Mouse (Mus musculus) ovary, postnatal 10 days (tissue): ENCODE measurements around the gene Idh3a.
"Not testable (repeated sequence)": the region's sequence is repeated elsewhere in the genome, so short reads cannot be mapped to it uniquely, and the experiment has no call there.

Experiments
- DNase-seq: peaks from one replicate; pipeline ENCODE4 v3.0.0; 2022; ENCODE audit warnings: low spot score

Gene Idh3a

DNA sequence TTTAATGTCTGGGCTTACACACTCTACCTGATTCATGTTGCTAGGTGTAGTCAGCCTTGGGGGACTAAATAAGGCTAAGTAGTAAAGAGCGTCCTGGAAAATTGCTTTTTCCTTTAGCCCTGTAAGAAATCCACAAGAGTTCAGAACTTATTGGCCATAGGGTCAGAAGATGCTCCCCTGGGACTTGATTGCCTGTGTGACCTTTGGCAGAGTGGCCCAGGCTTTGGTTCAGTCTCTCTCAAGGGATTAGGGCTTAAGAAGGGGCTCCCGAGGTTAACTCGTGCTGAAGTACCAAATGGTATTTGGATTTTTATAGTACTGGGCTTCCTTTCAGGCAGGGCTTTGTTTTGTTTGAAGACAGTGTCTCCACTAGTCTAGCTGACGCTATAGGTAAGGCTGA, 1.7 kb downstream of the Idh3a start:
- DNase-seq = no peak

DNA sequence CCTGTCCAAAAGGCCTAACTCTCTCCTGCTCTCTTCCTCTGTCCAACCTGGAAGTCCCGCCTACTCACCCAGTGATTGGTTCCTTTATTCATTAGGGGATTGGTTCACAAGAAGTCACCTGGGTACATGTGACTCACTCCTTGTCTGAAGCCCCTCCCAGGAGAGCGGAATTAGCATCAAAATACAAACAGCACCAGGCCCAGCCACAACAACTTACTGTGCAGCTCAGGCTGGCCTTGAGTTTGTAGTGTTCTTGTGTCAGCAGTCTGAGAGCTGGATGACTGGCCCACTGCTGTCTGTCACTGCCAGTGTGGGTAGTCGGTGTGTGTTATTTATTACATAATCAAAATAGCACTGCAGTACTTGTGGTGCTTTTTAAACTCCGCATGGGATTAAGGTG, 7.5 kb downstream of the Idh3a start:
- DNase-seq = not testable (repeated sequence)

DNA sequence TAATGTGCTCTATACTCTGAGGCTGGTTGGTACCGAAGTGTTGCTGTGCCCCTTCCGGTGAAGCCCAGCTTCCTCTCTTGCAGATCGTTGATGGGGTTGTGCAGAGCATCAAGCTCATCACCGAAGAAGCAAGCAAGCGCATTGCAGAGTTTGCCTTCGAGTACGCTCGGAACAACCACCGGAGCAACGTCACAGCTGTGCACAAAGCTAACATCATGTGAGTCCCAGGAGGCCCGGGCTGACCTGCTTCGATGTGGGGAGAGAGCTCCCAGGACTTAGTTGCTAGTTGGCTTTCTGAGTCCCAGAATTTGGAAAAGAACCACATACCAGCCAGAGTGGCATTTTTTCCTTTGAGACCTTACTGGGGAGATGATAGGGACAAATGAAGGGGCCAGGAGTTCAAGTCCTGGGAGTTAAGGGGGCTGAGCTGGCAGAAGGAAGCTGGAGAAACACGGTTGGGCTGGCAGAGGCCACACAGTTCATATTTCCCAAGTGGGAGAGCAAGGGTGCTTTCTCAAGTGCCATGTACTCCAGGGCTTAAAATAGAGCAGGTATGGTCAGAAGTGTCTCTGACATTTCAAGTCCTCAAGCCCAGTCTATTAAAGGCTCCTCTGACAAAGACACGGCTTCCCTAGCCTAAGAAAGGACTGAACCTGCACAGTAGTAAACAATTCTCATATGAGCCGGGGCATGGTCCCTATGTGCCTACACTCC, 10.8 kb downstream of the Idh3a start:
- no peak for DNase-seq

DNA sequence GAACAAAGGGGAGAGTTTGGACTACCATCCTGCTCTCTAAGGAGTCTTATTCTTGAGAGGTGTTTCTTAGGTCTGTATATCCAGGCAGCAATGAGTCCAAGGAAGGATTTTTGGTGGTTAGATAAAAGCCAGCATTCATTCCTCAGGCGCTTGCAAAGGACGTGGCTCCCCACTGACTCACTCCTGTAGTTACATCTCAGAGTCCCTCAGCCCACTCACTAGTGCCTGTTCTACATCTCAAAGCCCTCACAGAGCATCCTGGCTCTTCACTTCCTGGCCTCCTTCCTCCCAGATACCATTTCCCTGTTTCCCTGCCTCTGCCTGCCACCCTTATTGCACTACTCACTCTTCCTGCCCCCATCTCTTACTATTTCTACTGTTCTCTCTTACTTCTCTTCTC, 16.3 kb downstream of the Idh3a start:
- no peak for DNase-seq

DNA sequence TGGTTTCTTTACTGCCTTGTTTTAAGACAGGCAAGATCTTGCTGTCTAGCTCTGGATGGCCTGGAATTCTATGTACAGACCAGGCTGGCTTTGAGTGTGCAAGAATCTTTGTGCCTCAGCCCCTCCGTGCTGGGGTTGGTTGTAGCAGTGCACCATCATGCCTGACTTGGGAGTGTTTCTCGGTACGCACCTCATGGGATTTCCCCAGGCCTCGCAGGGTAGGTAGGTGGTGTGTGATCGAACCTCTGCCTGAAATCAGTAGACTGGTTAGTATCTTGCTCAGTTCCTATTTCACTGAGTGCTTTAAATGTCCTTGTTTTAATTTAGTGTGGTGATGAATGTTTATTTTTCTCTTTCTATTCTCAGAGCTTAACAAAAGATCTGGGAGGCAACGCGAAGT, 16.8 kb downstream of the Idh3a start:
- no peak for DNase-seq

DNA sequence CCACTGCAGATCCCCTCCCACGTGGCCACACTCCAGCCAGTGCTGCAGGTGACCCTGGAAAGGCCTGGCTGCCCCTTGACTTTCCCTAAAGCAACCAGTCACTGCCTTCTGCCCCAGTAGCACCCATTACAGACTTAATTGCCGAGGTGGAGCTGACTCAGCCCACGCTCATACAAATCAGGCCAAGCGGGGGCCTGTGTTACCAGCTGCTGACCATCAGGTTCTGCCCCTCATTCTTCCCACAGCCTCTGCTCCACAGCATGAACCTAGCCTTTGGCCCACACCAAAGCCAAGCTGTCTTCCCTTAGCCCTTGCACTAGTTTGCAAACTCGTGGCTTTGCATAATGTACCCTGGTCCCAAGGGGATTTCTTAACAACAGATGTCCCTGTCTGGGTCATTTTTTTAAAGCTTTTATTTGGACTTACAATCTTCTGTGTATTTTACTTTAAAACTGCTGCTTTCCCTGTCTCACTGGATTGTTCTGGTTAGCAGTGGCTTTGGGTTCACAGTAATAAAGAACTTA, 18.1 kb downstream of the Idh3a start:
- no peak for DNase-seq

DNA sequence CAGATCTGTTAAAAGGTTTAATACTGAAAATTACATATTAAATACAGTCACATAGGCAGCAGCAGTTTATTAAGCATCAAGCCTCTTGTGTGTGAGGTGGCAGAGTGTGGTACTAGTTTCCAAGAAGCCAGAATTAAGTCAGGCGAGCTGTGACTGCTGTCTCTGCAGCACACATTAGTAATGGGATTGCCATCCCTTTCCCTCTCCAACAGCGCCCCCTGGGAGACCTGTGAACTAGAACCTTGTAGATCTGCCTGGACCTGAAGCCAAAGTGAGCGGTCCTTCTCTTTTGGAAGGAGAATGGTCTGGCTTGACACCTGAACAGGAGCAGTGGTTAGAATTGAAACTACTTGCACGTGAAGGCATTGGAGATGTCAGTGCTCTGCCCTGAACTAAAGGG, 18.8 kb downstream of the Idh3a start:
- no peak for DNase-seq

DNA sequence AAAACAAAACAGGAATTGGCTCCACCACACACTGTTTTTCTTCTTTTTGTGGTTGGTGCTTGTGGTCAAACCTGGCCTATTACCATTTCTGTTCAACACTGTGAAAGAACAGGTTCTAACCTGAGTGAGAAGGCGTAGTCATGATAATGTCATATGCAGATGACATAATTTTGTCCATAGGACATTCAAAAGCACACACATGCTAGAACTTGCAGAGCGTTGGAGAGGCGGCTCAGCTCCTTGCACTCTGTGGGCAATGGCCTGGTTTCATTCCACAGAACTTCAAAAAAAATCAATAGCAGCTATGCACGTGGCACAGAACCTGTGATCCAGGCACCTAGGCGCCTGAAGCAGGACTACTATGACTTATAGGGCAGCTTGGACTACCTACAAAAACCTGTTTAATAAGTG, 26.7 kb downstream of the Idh3a start:
- DNase-seq = no peak

DNA sequence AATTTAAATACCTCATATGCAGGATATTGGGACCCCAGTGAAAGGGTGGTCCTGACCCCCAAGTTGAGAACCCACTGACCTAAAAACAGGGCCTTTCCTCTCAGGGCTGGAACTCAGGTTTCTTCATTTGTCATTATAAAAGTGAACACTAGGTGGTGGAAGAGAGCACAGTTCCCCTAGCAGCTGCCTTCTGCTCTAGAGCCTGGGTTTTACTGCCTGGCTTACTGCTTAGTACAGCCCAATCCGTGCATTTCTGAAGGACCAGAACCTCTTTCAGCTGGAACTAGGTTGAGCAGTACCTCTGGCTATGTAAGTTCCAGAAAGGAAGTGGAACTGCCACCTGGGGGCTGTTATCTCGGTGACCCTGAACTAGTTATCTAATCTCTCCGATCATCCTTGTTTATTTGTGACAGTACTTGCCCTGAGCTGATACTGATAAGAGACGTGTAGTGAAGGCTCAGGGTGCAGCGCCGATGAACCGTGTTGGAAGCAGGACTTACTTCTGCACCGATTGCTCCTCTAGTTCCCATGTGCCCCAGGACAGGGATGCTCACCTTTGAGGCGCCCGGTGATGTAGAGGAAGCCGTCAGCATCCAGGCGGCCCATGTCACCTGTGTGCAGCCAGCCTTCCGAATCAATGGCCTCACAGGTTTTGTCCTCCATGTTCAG, 28.2 kb downstream of the Idh3a start:
- no peak for DNase-seq

DNA sequence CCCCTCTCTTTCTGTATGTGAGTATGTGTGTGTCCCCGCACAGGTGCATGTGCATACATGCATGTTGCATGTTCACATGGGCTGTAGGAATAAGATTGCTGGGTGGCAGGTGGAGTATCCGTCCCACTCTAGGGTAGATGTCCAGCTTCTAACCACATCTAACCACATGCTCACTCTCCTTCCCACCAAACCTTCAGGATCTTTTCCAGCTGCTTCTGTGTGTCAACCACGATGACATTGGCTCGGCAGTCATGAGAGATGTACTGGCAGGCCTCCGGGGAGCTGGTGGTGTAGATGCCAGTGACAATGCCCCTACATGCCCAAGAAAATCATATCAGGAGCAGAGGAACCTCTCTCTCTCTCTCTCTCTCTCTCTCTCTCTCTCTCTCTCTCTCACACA, 41.1 kb downstream of the Idh3a start:
- DNase-seq = no peak

DNA sequence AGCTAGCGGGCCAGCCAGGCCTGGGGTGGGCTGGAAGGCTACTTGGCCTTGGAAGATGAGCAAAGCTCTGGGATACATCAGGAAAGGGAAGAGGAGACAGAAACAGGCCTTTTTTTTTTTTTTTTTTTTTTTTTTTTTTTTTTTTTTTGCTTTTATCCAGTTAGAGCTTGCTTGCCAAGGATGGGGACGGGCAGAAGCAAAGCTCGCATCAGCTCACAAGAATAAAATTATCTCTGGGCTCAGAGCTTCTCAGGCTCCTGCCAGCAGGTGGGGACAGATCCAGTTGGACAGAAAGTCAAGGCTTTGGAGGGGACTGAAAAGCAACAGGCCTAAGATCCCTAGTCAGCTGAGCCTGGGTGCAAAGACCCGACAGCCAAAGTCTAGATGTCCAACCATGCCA, 42.6 kb downstream of the Idh3a start:
- no peak for DNase-seq

DNA sequence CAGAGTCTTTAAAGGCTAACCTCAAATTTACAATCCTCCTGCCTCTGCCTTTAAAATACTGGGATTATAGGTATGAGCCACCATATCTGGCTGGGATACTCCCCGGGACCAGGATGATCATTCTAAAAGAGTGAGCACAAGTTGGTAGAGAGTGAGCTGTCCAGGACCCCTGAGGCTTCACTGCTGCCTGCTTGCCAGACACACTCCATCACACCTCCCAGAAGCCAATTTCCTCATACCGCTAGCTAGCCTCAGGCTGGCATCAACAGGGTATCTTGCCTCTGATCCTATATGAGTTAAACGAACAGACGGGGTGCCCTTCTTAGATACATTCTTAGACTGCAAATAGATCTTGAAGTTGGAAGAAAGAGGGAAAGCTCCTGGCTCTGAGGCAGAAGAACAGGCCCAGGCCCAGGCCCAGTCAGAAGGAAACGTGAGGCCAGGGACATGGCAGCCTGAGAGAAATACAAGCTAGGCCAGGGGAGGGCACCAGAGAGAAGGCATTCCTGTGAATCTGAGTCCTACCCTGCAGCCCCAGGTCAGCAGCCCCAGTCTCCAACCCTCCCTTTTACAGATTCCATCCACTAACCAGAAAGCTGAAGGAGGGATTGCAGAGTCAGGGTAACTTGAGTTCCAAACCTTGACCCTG, 43.6 kb downstream of the Idh3a start:
- no peak for DNase-seq

DNA sequence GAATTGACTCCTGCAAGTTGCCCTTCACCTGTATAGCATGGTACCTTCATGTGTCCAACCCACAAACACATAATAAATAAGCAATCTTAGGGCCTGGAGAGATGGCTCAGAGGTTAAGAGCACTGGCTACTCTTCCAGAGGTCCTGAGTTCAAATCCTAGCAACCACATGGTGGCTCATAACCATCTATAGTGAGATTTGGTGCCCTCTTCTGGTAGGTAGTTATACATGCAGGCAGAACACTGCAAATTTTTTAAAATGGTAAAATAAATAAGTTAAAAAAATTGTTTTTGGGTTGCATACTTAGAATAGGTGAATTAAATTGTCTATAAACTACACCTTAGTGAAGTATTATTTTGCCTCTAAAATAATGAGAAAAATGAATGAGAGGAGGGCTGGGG, 44.8 kb downstream of the Idh3a start:
- DNase-seq = no peak

DNA sequence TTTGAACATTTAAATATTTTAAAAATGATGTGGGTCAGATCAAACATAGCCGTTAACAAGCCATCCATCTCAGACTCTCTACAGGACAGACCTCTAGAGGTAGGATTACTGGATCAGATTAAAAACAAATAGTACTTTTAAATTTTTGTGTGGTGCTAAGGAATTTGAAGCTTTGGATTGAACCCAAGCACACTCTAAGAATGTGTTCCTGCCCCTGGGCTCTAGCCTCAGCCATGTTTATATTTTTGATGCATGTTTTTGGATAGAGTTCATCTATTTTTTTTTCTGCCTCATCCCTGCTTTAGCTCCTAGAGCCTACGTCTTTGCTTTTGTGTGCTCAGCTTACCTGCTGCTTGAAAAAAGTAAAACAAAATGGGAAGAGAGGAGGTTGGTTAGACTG, 47.3 kb downstream of the Idh3a start:
- no peak for DNase-seq

DNA sequence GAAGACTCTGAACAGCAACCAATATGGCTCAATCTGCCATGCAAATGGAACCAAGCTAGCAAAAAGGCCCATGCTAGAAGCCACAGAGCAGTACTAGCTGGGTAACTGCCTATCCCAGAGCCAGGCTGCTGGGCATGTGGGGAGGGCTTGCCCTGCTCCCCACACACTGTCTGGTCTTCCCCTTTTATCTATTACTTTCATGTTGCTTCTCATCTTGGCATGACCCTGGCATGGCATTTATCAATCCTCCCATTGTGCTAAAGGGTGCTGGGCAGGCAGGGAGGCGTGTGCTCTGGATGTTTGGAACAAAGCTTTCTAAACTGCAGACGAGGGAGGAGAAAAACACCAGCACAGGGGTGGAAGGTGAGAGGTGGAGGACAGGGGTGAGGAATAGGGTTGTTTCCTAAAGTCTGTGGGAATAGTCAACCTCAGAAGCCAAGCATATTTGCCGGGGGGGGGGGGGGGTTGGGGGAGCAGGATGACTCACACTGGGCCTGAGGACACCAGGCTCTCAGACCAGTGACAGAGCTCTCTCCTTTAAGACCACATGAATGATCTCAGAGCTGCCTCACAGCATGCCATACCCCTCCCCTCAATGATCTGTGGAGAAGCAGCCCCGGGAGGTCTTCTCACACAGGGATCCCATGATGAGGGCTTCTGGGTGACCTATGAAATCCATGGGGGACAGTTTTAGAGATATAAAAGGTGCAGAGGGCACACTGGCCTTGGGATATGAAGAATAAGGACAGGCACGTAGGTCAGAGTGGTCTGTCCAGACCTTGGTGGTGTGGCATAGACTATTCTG, 51.6 kb downstream of the Idh3a start:
- no peak for DNase-seq

DNA sequence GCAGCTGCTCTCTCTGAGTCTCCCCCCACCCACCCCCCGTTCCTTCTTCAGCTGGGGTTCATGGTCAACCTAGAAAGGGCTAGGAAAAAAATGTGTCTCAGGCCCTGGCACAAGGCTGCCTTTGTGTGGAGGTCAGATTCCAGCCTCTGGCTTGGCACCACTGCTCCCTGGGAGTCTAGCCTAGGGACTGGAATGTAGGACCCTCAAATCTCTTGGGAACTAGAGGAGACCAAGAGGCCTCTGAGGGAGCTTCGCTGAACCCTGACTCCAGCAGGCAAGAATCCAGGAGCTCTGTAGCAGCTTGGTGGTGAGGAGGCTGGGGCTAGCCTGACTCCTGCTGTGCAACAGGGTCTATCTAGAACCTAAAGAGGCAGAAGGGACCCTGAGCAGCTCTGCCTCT, 53.1 kb downstream of the Idh3a start:
- DNase-seq = no peak

DNA sequence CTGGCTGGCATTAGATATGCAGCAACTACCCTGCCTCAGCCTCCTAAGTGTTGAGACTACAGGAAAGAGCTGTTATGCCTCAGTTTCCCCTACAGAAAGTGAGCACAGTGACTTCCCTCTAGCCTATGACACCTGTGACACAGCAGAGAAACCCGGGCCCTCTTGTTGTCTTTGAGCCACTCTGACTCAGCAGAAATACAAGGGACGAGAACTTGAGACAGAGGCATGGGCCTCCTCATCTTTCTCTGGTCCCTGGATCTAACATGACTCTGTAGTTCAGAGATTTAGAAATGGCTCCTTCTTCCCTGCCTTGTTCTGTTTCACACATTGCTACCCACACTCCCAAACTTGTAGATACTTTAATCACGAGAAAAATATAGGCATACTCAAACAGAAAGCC, 55.4 kb downstream of the Idh3a start:
- no peak for DNase-seq

DNA sequence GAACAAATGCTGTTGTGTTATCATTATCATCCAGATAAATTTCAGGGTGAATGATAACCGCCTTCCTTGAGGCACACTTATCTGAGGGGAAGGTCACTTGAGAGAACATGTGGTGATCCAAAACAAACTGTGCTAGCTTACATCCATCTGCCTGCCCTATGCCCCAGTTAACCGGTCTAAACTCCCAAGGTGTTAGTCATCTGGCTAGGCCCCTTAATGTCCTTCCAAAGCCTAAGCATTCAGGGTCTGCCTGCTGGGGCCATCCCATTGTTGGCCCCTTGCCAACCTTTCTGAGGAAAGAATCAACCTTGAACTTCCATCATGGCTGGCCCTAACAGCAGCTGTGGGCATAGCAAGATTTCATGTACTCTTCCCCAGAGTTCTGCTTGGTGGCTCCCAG, 56.0 kb downstream of the Idh3a start:
- no peak for DNase-seq

DNA sequence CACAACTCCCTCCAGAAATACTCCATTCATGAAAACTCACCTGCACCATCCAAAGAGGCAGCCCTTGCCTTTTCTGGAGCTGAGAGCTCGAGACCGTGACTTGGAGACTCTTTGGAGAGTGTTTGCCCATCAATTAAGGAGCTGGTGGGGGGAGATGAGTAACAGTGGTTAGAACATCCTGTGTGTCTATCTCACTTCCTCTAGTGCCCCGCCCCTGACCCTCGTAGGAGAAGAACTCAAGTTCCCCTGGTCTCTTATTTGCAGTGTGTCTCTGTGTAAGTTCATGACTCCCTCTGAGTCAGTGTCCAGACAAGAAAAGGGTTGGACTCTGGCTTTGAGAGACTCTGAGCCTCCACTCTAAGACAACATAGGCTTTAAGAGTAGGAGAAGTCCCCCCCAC, 56.4 kb downstream of the Idh3a start:
- no peak for DNase-seq

DNA sequence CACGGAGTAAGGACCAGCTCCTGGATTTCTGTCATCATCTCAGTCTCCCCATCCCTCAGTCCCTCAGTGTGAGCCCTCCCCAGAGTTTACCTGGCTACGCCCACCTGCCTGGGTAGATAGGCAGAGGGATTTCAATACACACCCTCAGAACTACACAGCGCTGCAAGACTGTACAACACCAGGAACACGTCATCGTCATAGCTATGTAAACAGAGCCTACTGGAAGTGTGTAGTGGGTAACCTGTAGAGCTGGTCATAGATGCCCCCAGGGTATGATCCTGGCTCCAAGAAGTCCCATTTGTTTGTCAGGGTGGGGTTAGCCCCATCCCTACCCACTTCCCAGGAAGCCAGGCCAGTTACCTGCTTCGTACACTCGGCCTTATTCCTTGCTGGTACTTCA, 57.0 kb downstream of the Idh3a start:
- DNase-seq = no peak

DNA sequence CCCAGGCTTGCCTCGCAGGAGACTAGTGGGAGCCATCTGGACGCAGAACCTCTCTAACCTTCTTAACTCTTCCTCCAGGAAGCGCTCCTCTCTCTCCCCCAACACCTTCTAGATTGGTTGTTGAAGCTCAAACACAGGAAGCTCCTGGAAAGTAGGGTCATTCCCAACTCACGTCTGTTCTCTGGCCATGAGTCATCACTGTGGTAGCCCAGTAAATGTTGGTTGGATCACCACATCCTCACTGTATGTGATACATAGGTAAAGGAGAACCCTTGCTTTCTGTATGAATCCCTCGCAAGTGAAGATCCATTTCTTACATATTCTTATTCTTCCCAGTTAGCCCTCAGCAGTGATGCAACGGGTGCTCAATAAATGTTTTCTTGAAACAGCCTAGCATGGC, 59.4 kb downstream of the Idh3a start:
- no peak for DNase-seq

DNA sequence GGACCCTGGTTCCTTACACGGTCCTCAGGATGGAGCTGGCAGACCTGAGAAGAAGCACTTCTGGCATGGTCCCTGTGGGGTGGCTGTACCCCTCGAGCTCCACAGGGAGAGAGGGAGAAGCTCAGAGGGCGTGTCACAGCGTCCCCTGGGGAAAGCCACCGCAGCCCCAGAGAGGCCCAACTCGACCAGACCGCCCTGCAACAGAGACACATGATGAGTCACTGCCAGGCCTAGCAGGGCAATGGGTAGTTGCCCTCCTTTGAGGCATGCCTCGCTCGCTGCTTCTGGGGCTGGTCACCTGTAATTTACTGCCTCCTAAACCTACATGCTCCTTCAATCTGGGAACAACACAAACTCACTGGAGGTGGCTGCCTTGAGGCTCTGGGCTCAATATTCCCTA, 60.1 kb downstream of the Idh3a start:
- DNase-seq = no peak

DNA sequence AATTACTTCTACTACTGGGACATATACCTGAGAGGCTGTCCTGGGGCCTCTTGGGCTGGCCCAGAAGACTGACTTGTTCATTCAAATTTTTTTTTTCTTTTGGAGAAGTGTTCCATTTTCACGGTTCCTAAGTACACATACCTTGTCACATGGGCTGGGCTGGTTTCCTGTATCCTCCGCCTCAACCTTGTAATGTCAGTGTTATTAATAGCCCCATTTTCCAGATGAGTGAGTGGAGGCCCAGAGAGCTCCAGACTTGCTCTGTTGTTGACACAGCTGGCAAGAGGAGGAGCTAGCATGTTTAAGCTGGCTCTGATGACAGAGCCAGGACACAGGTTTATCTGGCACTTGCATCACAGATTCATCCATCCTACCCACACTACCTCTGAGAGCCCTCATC, 61.3 kb downstream of the Idh3a start:
- DNase-seq = no peak
